Mouse (Mus musculus) kidney, embryonic 16.5 days (tissue): Measurements from ENCODE around the gene S1pr3. TPM values are rescaled to one million over a fixed set of nuclear protein-coding genes. Genes with fewer than 3 reads are reported as not detected.

Experiments used
- ATAC-seq: fragments of 200-750 bp; cut with Nextera tagmentation; 2 replicates; pipeline ENCODE4 v1.8.0; 2017; ENCODE audit warnings: moderate TSS enrichment; ENCODE audit not compliant: low FRiP score, low TSS enrichment
- H3K27ac ChIP-seq: fragments of 300-500 bp; sonication (generic); 2 replicates; pipeline ENCODE4 v1.5.1; 2014; ENCODE audit warnings: low read length
- H3K27me3 ChIP-seq: fragments of 300-500 bp; sonication (generic); 2 replicates; pipeline ENCODE4 v1.6.1; 2014; ENCODE audit warnings: low read length, control low read depth, mixed read lengths; ENCODE audit not compliant: insufficient read depth
- H3K36me3 ChIP-seq: fragments of 300-500 bp; sonication (generic); 2 replicates; pipeline ENCODE4 v1.6.1; 2014; ENCODE audit warnings: low read length, control low read depth, mixed read lengths; ENCODE audit not compliant: insufficient read depth
- H3K4me1 ChIP-seq: fragments of 300-500 bp; sonication (generic); 2 replicates; pipeline ENCODE4 v1.6.1; 2014; ENCODE audit warnings: low read length, control low read depth, mixed read lengths; ENCODE audit not compliant: insufficient read depth
- H3K4me2 ChIP-seq: fragments of 300-500 bp; sonication (generic); replicated peaks from 2 replicates; pipeline ENCODE4 v1.6.1; 2014; ENCODE audit warnings: low read depth, low read length
- H3K4me3 ChIP-seq: fragments of 300-500 bp; sonication (generic); 2 replicates; pipeline ENCODE4 v1.5.1; 2014; ENCODE audit warnings: mild to moderate bottlenecking, low read length
- H3K9ac ChIP-seq: fragments of 300-500 bp; sonication (generic); replicated peaks from 2 replicates; pipeline ENCODE4 v1.6.1; 2014; ENCODE audit warnings: low read length
- H3K9me3 ChIP-seq: fragments of 300-500 bp; sonication (generic); 2 replicates; pipeline ENCODE4 v1.6.1; 2016; ENCODE audit warnings: low read length, control low read depth
- WGBS: fragments of 180-500 bp; shearing (Covaris S2); extraction: QIAGEN DNeasy Blood & Tissue Kit; methylation state at CpG from one replicate; pipeline ENCODE4 v1.1.7; 2014; 5-methylcytosine and 5-hydroxymethylcytosine counted together
- polyA plus RNA-seq: library from polyadenylated mRNA; unstranded; fragments of >200 nt; fragmentation: Nextera tagmentation; extraction: Ambion mirVana; gene quantifications from 2 replicates; pipeline ENCODE4 v1.2.1, GENCODE M21; 2015

S1pr3 gene
- polyA plus RNA-seq, 1 experiment from 2014 or later = 61.8 TPM

GRCm38 (mm10) chr13:51434460-51434859, 26.0 kb downstream of the S1pr3 start:
- 61% methylated on average over 2 of the region's 2 CpGs for WGBS
- Histone ChIP-seq H3K9ac (no peak overlapping the region), H3K4me3 (no peak overlapping the region), H3K27ac (no peak overlapping the region), H3K4me1 (no peaks in the 10 kb centered on the region), H3K4me2 (no peak overlapping the region), H3K36me3 (no peaks in the 10 kb centered on the region), H3K27me3 (no peaks in the 10 kb centered on the region), H3K9me3 (no peaks in the 10 kb centered on the region)
- ATAC-seq = no peak

GRCm38 (mm10) chr13:51435146-51435545, 26.7 kb downstream of the S1pr3 start:
- Histone ChIP-seq H3K27me3 (no peaks in the 10 kb centered on the region), H3K36me3 (no peaks in the 10 kb centered on the region), H3K27ac (no peak overlapping the region), H3K4me3 (no peak overlapping the region), H3K4me2 (no peak overlapping the region), H3K9ac (no peak overlapping the region), H3K9me3 (no peaks in the 10 kb centered on the region), H3K4me1 (no peaks in the 10 kb centered on the region)
- peak; percentile 57; the same call in 1 of the 2 replicates for ATAC-seq
- 22% methylated on average over 2 of the region's 2 CpGs for WGBS

GRCm38 (mm10) chr13:51437105-51438085, 29.0 kb downstream of the S1pr3 start:
- no peak for ATAC-seq
- no peaks in the 10 kb centered on the region for H3K36me3 ChIP-seq
- WGBS = 81% methylated on average over 14 of the region's 14 CpGs

GRCm38 (mm10) chr13:51442922-51443321, 34.5 kb downstream of the S1pr3 start:
- Histone ChIP-seq H3K27ac (no peak overlapping the region), H3K4me2 (no peak overlapping the region), H3K36me3 (no peaks in the 10 kb centered on the region), H3K4me3 (no peak overlapping the region), H3K9ac (no peak overlapping the region), H3K9me3 (no peaks in the 10 kb centered on the region), H3K27me3 (no peaks in the 10 kb centered on the region), H3K4me1 (no peaks in the 10 kb centered on the region)
- ATAC-seq = no peak
- WGBS = 82% methylated on average over 8 of the region's 8 CpGs

More at GRCm38 (mm10) chr13:51437105-51438085, 29.0 kb downstream of the S1pr3 start:
- no peak overlapping the region for H3K9ac ChIP-seq
- no peaks in the 10 kb centered on the region for H3K27me3 ChIP-seq
- H3K4me2 ChIP-seq = no peak overlapping the region
- no peak overlapping the region for H3K27ac ChIP-seq
- no peaks in the 10 kb centered on the region for H3K4me1 ChIP-seq
- no peaks in the 10 kb centered on the region for H3K9me3 ChIP-seq
- no peak overlapping the region for H3K4me3 ChIP-seq

- Histone ChIP-seq H3K27ac (no peak overlapping the region), H3K36me3 (no peaks in the 10 kb centered on the region), H3K4me3 (no peak overlapping the region), H3K4me2 (no peak overlapping the region), H3K4me1 (no peaks in the 10 kb centered on the region), H3K9me3 (no peaks in the 10 kb centered on the region), H3K27me3 (no peaks in the 10 kb centered on the region), H3K9ac (no peak overlapping the region)
- 75% methylated on average over 4 of the region's 4 CpGs for WGBS
- no peak for ATAC-seq
Observed at GRCm38 (mm10) chr13:51446550-51446949, 38.1 kb downstream of the S1pr3 start.

GRCm38 (mm10) chr13:51456190-51456878, 47.9 kb downstream of the S1pr3 start:
- Histone ChIP-seq H3K4me2 (no peak overlapping the region), H3K4me3 (no peak overlapping the region), H3K27ac (no peak overlapping the region), H3K9ac (no peak overlapping the region), H3K27me3 (no peaks in the 10 kb centered on the region), H3K36me3 (no peaks in the 10 kb centered on the region), H3K4me1 (no peaks in the 10 kb centered on the region), H3K9me3 (no peaks in the 10 kb centered on the region)
- WGBS = 45% methylated on average over 4 of the region's 4 CpGs
- no peak for ATAC-seq

GRCm38 (mm10) chr13:51464294-51464693, 55.9 kb downstream of the S1pr3 start:
- Histone ChIP-seq H3K9ac (no peak overlapping the region), H3K4me1 (no peaks in the 10 kb centered on the region), H3K27me3 (no peaks in the 10 kb centered on the region), H3K4me2 (no peak overlapping the region), H3K9me3 (no peaks in the 10 kb centered on the region), H3K36me3 (no peaks in the 10 kb centered on the region), H3K27ac (no peak overlapping the region), H3K4me3 (no peak overlapping the region)
- ATAC-seq = 0 out of 2 replicates have a peak, but pooled peaks have one; percentile 31
- WGBS = 35% methylated on average over 4 of the region's 4 CpGs

- Histone ChIP-seq H3K9me3 (no peaks in the 10 kb centered on the region), H3K27ac (no peak overlapping the region), H3K27me3 (no peaks in the 10 kb centered on the region), H3K4me3 (no peak overlapping the region), H3K4me1 (no peaks in the 10 kb centered on the region), H3K36me3 (no peaks in the 10 kb centered on the region), H3K9ac (no peak overlapping the region), H3K4me2 (no peak overlapping the region)
- 66% methylated on average over 14 of the region's 14 CpGs for WGBS
- no peak for ATAC-seq
Observed at GRCm38 (mm10) chr13:51466117-51466841, 57.8 kb downstream of the S1pr3 start.

- Histone ChIP-seq H3K9ac (no peak overlapping the region), H3K4me3 (no peak overlapping the region), H3K36me3 (no peaks in the 10 kb centered on the region), H3K4me1 (no peaks in the 10 kb centered on the region), H3K9me3 (no peaks in the 10 kb centered on the region), H3K27ac (no peak overlapping the region), H3K4me2 (no peak overlapping the region), H3K27me3 (no peaks in the 10 kb centered on the region)
- WGBS = 75% methylated on average over 17 of the region's 17 CpGs
- no peak for ATAC-seq
Observed at GRCm38 (mm10) chr13:51468697-51469250, 60.3 kb downstream of the S1pr3 start.
